In the genomic region with DNA sequence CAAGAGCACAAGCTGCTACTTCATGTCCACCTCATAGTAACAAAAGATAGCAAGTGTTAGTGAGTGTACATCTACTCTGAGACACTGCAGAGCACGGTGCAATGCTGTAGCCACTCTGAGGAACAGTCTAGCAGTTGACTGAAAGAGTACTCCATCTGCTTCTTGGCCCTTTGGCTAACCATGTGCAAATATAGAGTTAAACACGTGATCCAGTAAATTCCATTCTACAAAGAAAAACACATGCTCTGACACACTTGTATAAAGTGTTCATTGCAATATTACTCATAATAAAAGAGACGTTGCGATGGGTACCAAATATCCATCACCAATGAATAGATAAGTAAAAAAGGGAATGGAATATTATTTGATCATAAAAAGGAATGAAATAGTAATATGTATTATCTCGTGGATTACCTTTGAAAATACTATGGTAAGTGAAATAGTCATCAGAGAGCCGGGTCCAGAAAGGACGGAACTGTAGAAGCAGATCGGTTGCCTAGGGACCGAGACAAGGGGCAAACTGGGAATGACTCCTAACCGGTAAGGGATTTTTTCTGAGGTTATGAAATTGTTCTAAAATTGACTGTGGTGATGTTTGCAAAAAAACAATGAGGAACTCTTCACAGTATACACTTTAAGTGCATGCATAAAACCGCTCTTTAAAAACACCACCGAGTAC, we compare ENCODE assay signal across 7 mouse cellular contexts. TPM values are rescaled to one million over a fixed set of nuclear protein-coding genes. Genes with fewer than 3 reads are reported as not detected.
A peak's percentile ranks its signal among the peaks of the same experiment; 100 is the strongest.
DNase-seq lines count a peak whose midpoint lies in the region; ATAC-seq lines count a peak whose summit lies in the region.

No protein-coding gene starts in this region.

- peaks cover 17% of the 10 kb centered on the region for H3K4me1 ChIP-seq in forebrain, embryonic 13.5 days
- peaks cover 43% of the 10 kb centered on the region for H3K4me1 ChIP-seq in liver, embryonic 12.5 days

- no peaks in the 10 kb centered on the region for H3K9me3 ChIP-seq in forebrain, embryonic 13.5 days (replicated peaks)
- H3K9me3 ChIP-seq in liver, embryonic 12.5 days (replicated peaks): no peaks in the 10 kb centered on the region

- no peak for ATAC-seq in forebrain, embryonic 13.5 days
- ATAC-seq in liver, embryonic 12.5 days: no peak

- H3K9ac ChIP-seq in forebrain, embryonic 13.5 days: peak overlapping the region; percentile 97
- H3K9ac ChIP-seq in liver, embryonic 12.5 days: peak overlapping the region; percentile 100

- no peaks in the 10 kb centered on the region for H3K27me3 ChIP-seq in forebrain, embryonic 13.5 days
- H3K27me3 ChIP-seq in liver, embryonic 12.5 days (replicated peaks): no peaks in the 10 kb centered on the region

- 30% methylated on average over 12 of the region's 12 CpGs for WGBS in forebrain, embryonic 13.5 days
- WGBS in liver, embryonic 12.5 days (ENCODE audit: insufficient replicate concordance): 20% methylated on average over 12 of the region's 12 CpGs

- H3K4me3 ChIP-seq in forebrain, embryonic 13.5 days: peak overlapping the region; percentile 96
- peak overlapping the region; percentile 99 for H3K4me3 ChIP-seq in liver, embryonic 12.5 days

- H3K4me2 ChIP-seq in forebrain, embryonic 13.5 days: peak overlapping the region; percentile 66
- H3K4me2 ChIP-seq in liver, embryonic 12.5 days: peak overlapping the region; percentile 68

- peak; percentile 52 for DNase-seq in 3T3-L1 (ENCODE audit: low read depth, low spot score)
- peak; percentile 55 for DNase-seq in 416B (ENCODE audit: low read depth)
- no peak for DNase-seq in adrenal gland, adult 2 months
- no peak for DNase-seq in spleen, postnatal 36 days (ENCODE audit: low spot score in 2 of 2)
- DNase-seq in adrenal gland, adult 8-10 months: no peak

- no peaks in the 10 kb centered on the region for H3K36me3 ChIP-seq in forebrain, embryonic 13.5 days (ENCODE audit: poor library complexity, severe bottlenecking)
- H3K36me3 ChIP-seq in liver, embryonic 12.5 days: no peaks in the 10 kb centered on the region

- no peak overlapping the region for H3K27ac ChIP-seq in forebrain, embryonic 13.5 days
- peak overlapping the region; percentile 99 for H3K27ac ChIP-seq in liver, embryonic 12.5 days

RNA-seq across cellular contexts. Expression of a gene that starts 1.5 kb away (rescaled TPM):
- polyA plus RNA-seq in forebrain, embryonic 13.5 days (2015; fragmentation: Nextera tagmentation; extraction: Ambion mirVana): 28.8 and 33.4 TPM in 2 replicates
- polyA plus RNA-seq in liver, embryonic 12.5 days (2016; fragmentation: Nextera tagmentation; extraction: Ambion mirVana): 27.4 and 29.4 TPM in 2 replicates
- total RNA-seq in adrenal gland, adult 2 months (2021): 10 to 100 TPM; 45.9 to 49.9 TPM
- polyA plus RNA-seq in adrenal gland, adult 2 months (2012; rRNA removed): 5.8 and 6.6 TPM in 2 replicates
- 10 to 100 TPM; 42.2 to 78.3 (median 51.8) TPM for total RNA-seq in adrenal gland, adult 8-10 months (2022)

Comparison
In these comparisons a context has a peak if more than half of its experiments do, and no peak if none do; other contexts are left out.
1. DNase-seq: peak in 3T3-L1 (single experiment) and 416B (single experiment); none in adrenal gland, adult 2 months (single experiment), spleen, postnatal 36 days (0 of 2) and adrenal gland, adult 8-10 months (single experiment).